Mouse (Mus musculus): Measurements from ENCODE around the gene Sfxn5.

The Sfxn5 gene

DNA sequence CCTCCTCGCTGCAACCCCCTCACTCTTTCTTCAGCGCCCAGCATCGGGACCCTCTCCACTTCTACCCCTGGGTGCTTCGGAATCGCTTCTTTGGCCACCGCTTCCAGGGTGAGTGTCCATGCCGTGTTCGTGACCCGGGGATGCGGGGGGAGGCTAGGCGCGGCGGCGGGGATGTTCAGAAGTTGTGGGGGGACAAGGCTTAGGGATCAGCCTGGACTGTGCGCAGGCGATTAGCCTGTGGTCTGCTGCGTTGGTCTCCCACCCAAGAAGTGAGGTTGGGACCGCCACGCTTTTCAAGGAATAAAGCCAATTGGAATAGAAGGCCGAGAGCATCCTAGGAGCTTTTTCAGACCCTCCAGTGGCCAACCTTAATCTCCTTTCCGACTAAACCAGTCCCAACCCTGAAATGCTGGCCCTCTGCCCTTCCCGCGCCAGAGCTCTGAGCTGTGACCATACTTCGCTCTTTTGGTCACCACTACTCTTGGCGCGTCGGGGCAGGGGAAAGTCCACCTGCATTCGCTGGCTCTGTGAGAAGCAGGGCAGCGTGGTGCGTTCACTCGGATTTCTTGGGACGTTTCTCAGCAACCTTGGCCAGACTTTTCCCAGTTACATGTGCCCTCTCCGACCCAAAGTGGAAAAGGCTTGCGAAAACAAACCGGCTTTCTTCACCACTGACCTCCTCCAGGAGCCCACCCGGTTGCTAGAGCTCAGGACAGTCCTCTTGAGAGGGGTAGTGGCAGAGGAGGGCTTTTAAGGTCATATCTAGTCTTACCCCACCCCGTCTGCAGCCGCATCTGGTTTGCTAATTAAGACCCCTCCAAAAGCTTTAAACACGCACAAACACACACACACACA is 144.7 kb downstream of the Sfxn5 start:
- DNase-seq: no peak

- no peak for DNase-seq
These were observed 145.6 kb downstream of the Sfxn5 start, which contains the start of gene Emx1 for GRCm38 (mm10) chr6:85187340-85188211. Emx1 (plus strand) TSS chr6:85187438.

- DNase-seq: no peak
These were observed 146.5 kb downstream of the Sfxn5 start for GRCm38 (mm10) chr6:85186744-85187059.

- DNase-seq: no peak
These were observed 147.0 kb downstream of the Sfxn5 start for GRCm38 (mm10) chr6:85186033-85186743.

GRCm38 (mm10) chr6:85183951-85184350 is 149.3 kb downstream of the Sfxn5 start:
- no peak for DNase-seq

GRCm38 (mm10) chr6:85180036-85180435 is 153.2 kb downstream of the Sfxn5 start:
- DNase-seq: no peak

DNA sequence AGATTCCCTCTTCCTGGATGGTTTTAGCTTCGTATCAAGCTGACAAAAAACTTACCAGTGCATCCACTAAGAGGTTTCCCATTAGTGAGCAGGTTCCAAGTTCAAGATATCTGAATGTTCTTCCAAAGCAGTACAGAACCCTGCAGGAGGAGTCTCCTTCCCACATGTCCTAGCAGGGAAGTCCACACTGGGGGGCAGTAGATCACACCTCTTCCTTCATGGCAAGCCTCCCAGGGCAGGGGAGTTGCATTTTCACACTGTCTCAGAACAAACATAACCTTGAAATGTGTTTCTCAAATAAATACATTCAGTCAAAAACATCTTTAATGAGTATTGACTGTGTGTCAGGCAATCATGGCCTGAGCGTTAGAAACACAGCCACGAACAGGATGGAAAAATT is 153.7 kb downstream of the Sfxn5 start:
- no peak for DNase-seq

DNA sequence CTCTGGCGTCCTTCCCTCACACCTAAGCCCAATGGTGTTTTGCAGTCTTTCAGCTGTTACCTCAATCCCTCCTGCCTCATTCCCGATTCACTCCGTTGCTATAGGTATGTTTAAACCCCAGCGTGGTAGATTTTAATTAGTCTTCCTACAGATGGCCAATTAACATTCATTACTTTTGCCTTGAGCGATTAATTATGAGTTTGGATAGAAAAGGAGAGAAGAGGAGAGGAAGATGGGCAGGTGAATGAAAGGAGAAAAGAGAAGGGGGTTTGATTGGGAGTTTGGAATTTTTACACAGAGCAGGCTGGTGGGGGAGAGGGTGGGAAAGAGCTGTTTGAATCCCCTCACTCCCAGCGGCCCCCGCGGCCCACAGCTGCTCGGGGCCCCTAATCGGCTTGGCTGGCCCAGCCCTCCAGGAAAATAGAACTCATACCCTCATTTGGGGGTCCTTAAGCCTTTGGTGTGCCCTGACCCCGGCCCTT is 167.7 kb downstream of the Sfxn5 start:
- DNase-seq: no peak
